Mouse (Mus musculus) thymus, adult 2 months (tissue): ENCODE measurements around the gene Apobec1. TPM values are rescaled to one million over a fixed set of nuclear protein-coding genes. Genes with fewer than 3 reads are reported as not detected.
"Not testable (repeated sequence)": the region's sequence is repeated elsewhere in the genome, so short reads cannot be mapped to it uniquely, and the experiment has no call there.

Experiments used
- DNase-seq: peaks from one replicate; pipeline ENCODE4 v3.0.0; 2021
- H3K27ac ChIP-seq: fragments of 200-500 bp; 2 replicates; pipeline ENCODE4 v1.5.1; 2012; ENCODE audit warnings: low read length, control low read depth; ENCODE audit not compliant: control insufficient read depth, insufficient read depth
- H3K27me3 ChIP-seq: fragments of 200-500 bp; 2 replicates; pipeline ENCODE4 v1.6.1; 2012; ENCODE audit warnings: mild to moderate bottlenecking, low read length, moderate library complexity, mixed read lengths; ENCODE audit not compliant: control insufficient read depth, insufficient read depth
- H3K36me3 ChIP-seq: fragments of 200-500 bp; 2 replicates; pipeline ENCODE4 v1.6.1; 2012; ENCODE audit warnings: mild to moderate bottlenecking, low read length, moderate library complexity; ENCODE audit not compliant: control insufficient read depth, insufficient read depth
- H3K4me1 ChIP-seq: fragments of 200-500 bp; replicated peaks from 2 replicates; pipeline ENCODE4 v1.6.1; 2012; ENCODE audit warnings: low read length; ENCODE audit not compliant: control insufficient read depth, insufficient read depth
- H3K4me3 ChIP-seq: fragments of 200-500 bp; 2 replicates; pipeline ENCODE4 v1.5.1; 2012; ENCODE audit warnings: mild to moderate bottlenecking, low read length, control low read depth, moderate library complexity; ENCODE audit not compliant: control insufficient read depth, insufficient read depth
- CTCF ChIP-seq: fragments of 200-500 bp; IDR thresholded peaks from 2 replicates; pipeline ENCODE4 v1.5.1; 2012; ENCODE audit warnings: mild to moderate bottlenecking, control low read depth, low read length, moderate library complexity, borderline replicate concordance; ENCODE audit not compliant: control insufficient read depth, poor library complexity, insufficient read depth; ENCODE audit errors: extremely low read depth
- POLR2A ChIP-seq: fragments of 200-500 bp; IDR thresholded peaks from 2 replicates; pipeline ENCODE4 v1.6.1; 2012; ENCODE audit warnings: mild to moderate bottlenecking, low read length, control low read depth, moderate library complexity; ENCODE audit not compliant: control insufficient read depth, poor library complexity, insufficient read depth; ENCODE audit errors: extremely low read depth
- WGBS: fragments of 180-500 bp; shearing (Covaris S2); methylation state at CpG from one replicate; pipeline ENCODE4 v1.1.7; 2018; 5-methylcytosine and 5-hydroxymethylcytosine counted together
- polyA plus RNA-seq: library from polyadenylated mRNA; depleted of rRNA; stranded (reverse); fragments of >200 nt; gene quantifications from 2 replicates; pipeline ENCODE4 v1.2.3, GENCODE M21; 2012

Apobec1 gene
- polyA plus RNA-seq, 1 experiment, result 48.1 TPM

DNA sequence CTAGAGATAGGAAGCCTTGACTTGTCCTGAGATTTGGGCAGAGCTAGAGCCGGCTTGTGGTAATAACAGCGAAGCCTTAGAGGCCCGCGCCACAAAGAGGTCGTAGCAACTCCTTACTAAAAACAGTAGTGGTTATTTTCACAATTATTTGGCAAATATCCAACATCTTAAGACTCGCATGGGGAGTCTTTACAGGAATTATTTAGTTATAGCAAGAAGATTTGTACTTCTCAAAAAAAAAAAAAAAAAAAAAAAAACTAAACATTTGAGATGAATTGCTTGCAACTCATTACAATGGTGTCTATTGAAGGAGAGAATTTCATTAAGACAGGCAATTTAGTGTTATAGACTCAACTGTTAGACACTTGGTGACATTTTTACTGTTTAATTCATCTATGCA is 48.1 kb downstream of the Apobec1 start:
- WGBS, result 82% methylated on average over 6 of the region's 6 CpGs

DNA sequence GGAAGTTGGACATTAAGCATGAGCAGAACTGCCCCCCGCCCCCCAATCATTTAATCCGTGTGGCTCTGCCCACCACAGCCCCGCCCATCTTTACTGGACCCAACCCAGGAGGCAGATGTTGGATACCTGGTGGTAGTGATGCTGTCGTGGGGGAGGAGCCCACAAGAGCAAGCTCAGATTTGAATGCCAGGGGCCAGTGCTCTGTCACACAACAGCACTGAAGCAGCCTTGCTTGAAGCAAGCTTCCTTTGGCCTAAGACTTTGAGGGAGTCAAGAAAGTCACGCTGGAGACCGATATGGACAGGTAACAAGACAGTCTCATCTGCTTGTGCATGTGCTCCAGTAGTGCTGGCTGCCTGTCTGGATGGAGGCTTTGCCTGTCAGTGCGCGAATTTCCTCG is 48.6 kb downstream of the Apobec1 start, which contains the start of gene Aicda:
Gene Aicda (plus strand): TSS at position 196 of the 400 bp plus-strand sequence.
- Histone ChIP-seq H3K27me3 (no peaks in the 10 kb centered on the region), H3K4me1 (no peaks in the 10 kb centered on the region), H3K27ac (no peak within 1 kb of the TSS), H3K36me3 (no peaks in the 10 kb centered on the region), H3K4me3 (no peak within 1 kb of the TSS)
- no peak for DNase-seq
- WGBS, result 71% methylated on average over 9 of the region's 9 CpGs
- TF ChIP-seq CTCF (no peak), POLR2A (no peak)

More for the DNA sequence above, 48.1 kb downstream of the Apobec1 start:
- Histone ChIP-seq H3K27me3 (no peaks in the 10 kb centered on the region), H3K27ac (no peak overlapping the region), H3K36me3 (no peaks in the 10 kb centered on the region), H3K4me3 (no peak overlapping the region), H3K4me1 (no peaks in the 10 kb centered on the region)
- TF ChIP-seq CTCF (no peak), POLR2A (no peak)
- DNase-seq, result no peak

DNA sequence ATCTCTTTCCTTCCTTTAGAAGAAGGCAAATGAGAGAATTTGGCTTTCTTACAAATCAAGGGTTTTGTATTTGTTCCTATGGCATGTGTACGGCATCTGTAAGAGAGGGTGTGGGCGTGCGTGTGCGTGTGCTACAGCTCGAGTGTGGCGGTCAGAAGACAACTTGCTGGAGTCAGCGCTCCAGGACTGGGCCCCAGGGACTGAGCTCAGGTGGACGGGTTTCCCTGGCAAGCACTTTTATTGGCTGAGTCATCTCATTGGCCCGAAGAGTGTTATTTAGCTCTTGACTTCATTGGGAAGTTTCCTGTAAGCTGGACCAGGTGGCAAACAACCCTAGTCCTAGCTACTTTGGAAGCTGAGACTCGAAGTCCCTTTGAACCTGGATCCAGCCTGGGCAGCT is 56.3 kb downstream of the Apobec1 start:
- H3K4me3 ChIP-seq, result no peak overlapping the region
- H3K4me1 ChIP-seq, result no peaks in the 10 kb centered on the region
- TF ChIP-seq POLR2A (no peak), CTCF (no peak)
- no peaks in the 10 kb centered on the region for H3K27me3 ChIP-seq
- no peak for DNase-seq
- H3K36me3 ChIP-seq, result no peaks in the 10 kb centered on the region
- no peak overlapping the region for H3K27ac ChIP-seq
- 85% methylated on average over 10 of the region's 10 CpGs for WGBS

DNA sequence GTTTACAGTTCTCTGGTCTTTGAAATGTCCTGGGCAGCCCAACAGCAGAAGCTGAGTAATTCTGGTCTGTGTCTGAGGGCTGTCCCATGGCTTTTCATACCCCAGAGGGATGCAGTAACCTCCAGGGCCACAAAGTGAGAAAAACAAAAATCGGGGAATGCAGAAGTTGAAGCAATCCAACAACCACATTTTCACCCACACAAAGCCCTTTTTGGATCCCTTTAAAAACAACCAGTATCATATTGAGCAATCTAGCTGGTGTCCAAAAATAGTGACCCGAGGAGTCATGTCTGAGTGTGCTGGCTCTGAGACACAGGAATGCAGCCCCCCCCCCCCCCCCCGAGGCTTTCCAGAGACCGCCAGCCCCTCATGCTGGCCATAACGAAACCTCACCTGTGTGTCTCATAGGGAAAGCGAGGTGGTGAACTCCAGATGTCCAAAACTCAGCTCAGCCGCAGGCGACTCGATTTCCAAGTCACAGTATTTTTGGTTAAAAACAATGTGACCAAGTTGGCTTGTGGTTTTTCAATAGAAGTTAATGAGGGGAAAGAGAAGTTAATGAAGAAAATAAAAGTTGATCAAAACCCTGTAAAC is 56.9 kb downstream of the Apobec1 start:
- Histone ChIP-seq H3K4me1 (no peaks in the 10 kb centered on the region), H3K36me3 (no peaks in the 10 kb centered on the region), H3K4me3 (no peak overlapping the region), H3K27ac (no peak overlapping the region), H3K27me3 (no peaks in the 10 kb centered on the region)
- 64% methylated on average over 9 of the region's 9 CpGs for WGBS
- no peak for TF ChIP-seq POLR2A
- no peak for TF ChIP-seq CTCF
- DNase-seq, result no peak

DNA sequence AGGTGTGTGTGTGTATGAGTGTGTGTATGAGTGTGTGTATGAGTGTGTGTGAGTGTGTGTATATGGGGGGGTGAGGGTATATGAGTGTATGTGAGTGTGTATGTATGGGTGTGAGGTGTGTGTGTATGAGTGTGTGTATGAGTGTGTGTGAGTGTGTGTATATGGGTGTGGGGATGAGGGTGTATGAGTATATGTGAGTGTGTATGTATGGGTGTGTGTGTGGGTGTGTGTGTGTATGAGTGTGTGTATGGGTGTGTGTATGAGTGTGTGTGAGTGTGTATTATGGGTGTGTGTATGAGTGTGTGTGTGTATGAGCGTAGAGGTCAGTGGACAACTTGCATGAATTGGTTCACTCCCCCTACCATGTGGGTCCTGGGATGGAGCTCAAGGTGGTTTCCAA is 57.6 kb downstream of the Apobec1 start:
- no peak for DNase-seq
- 88% methylated on average over 1 of the region's 1 CpGs for WGBS
- Histone ChIP-seq H3K4me1 (no peaks in the 10 kb centered on the region), H3K27ac (no peak overlapping the region), H3K36me3 (no peaks in the 10 kb centered on the region), H3K4me3 (no peak overlapping the region), H3K27me3 (no peaks in the 10 kb centered on the region)
- TF ChIP-seq POLR2A (no peak), CTCF (no peak)

DNA sequence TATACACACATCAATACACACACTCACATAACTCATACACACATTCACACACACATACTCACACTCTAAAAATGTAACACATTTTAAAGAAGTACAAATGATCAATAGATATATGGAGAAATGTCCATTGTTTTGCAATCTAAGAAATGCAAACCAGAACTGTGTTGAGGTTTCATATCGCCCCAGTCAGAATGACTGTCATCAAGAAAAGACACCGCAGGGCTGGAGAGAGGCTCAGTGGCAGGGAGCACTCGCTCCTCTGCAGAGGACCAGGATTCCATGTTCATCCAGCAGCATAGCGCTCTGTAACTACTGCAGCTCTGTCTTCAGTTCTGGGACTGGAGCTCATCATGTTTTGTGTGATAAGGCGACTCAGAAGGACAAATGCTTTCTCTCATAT is 58.7 kb downstream of the Apobec1 start:
- 93% methylated on average over 5 of the region's 5 CpGs for WGBS
- Histone ChIP-seq H3K27ac (no peak overlapping the region), H3K4me3 (no peak overlapping the region), H3K36me3 (no peaks in the 10 kb centered on the region), H3K4me1 (no peaks in the 10 kb centered on the region), H3K27me3 (no peaks in the 10 kb centered on the region)
- TF ChIP-seq POLR2A, result no peak
- no peak for TF ChIP-seq CTCF
- DNase-seq, result no peak

DNA sequence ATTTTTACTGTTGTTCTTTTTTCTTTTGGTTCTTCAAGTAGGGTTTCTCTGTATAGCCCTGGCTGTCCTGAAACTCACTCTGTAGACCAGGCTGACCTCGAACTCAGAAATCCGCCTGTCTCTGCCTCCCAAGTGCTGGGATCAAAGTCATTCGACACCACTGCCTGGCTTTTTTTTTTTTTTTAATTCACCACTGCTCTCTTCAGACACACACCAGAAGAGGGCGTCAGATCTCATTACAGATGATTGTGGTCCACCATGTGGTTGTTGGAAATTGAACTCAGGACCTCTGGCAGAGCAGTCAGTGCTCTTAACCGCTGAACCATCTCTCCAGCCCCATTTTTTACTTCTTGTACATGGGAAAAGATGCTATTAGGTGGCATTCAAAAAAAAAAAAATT is 59.8 kb downstream of the Apobec1 start:
- DNase-seq, H3K4me3 ChIP-seq, H3K36me3 ChIP-seq, H3K27ac ChIP-seq, H3K27me3 ChIP-seq, H3K4me1 ChIP-seq: not testable (repeated sequence)
- 85% methylated on average over 5 of the region's 5 CpGs for WGBS
